10 mouse cellular contexts compared by ENCODE assay signal in the genomic region with DNA sequence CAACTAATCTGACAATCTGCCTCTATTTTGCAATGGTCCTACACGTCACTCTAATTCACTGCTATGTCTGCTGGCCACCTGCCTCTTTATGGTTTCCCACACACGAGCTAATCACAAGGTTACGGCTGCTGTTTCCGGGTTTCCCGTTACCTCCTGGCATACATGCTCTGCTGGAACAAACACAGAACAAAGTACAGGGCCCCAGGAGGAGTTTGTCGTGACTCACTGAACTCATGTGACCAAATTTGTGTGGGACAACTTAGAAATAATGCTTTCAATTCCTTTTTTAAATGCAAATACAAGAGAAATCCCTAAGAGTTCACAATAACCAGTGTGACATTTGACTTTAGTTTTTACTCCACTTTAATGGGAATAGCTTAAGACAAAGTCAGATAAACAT. TPM values are rescaled to one million over a fixed set of nuclear protein-coding genes. Genes with fewer than 3 reads are reported as not detected.
DNase-seq lines count a peak whose midpoint lies in the region; ATAC-seq and TF ChIP-seq lines count a peak whose summit lies in the region.
"Had no signal": no experiment of that assay in that cellular context is flagged by ENCODE, and none has a peak within 500 bp of the region (broad histone marks: within the 10 kb centered on the region; RNA-seq: fewer than 3 reads in every experiment).

No protein-coding gene starts in this region.

- H3K9me3 ChIP-seq in limb, embryonic 11.5 days (ENCODE audit: control insufficient read depth, low read length), result no peaks in the 10 kb centered on the region
- no peaks in the 10 kb centered on the region for H3K9me3 ChIP-seq in limb, embryonic 10.5 days (replicated peaks)
- H3K9me3 ChIP-seq in intestine, embryonic 16.5 days (ENCODE audit: control insufficient read depth, low read length), result no peaks in the 10 kb centered on the region
- no peaks in the 10 kb centered on the region for H3K9me3 ChIP-seq in forebrain, postnatal 0 days (ENCODE audit: low read length)

- no peak overlapping the region for H3K9ac ChIP-seq in limb, embryonic 11.5 days (ENCODE audit: low read length)
- no peak overlapping the region for H3K9ac ChIP-seq in intestine, embryonic 16.5 days (ENCODE audit: low read depth, low read length)
- H3K9ac ChIP-seq in forebrain, postnatal 0 days, result no peak overlapping the region

- ATAC-seq in limb, embryonic 11.5 days (ENCODE audit: insufficient number of reproducible peaks, low FRiP score, low TSS enrichment, low read depth), result no peak
- peak; percentile 47 for ATAC-seq in Patski
- ATAC-seq in intestine, embryonic 16.5 days, result peak; percentile 95
- ATAC-seq in megakaryocyte progenitor cell, adult 5-6 weeks (replicated peaks; ENCODE audit: poor library complexity), result peak; percentile 31
- ATAC-seq in forebrain, postnatal 0 days, result no peak
- ATAC-seq: midbrain, embryonic 16.5 days had no signal

- no peak overlapping the region for H3K27ac ChIP-seq in limb, embryonic 11.5 days (replicated peaks; ENCODE audit: low read depth, low read length)
- no peak overlapping the region for H3K27ac ChIP-seq in limb, embryonic 10.5 days
- peak overlapping the region; percentile 74 for H3K27ac ChIP-seq in intestine, embryonic 16.5 days (ENCODE audit: low read length)
- no peak overlapping the region for H3K27ac ChIP-seq in forebrain, postnatal 0 days (ENCODE audit: low read depth, low read length)

- CTCF ChIA-PET in Patski (lab: Charles Lee), result interaction anchor here (1.1 to 4.1 kb wide), 4 partner anchors 13 to 61 kb away, joined by 3 to 19 read pairs (median 3); a partner anchor contains a TSS

- H3K4me2 ChIP-seq in limb, embryonic 11.5 days (ENCODE audit: low read depth, severe bottlenecking), result no peak overlapping the region
- H3K4me2 ChIP-seq in intestine, embryonic 16.5 days (ENCODE audit: low read depth, low read length), result no peak overlapping the region
- no peak overlapping the region for H3K4me2 ChIP-seq in forebrain, postnatal 0 days (ENCODE audit: low read depth)

- in situ Hi-C loops in Patski (cut with MboI; ENCODE audit: low pct_unique_long_range_greater_than_20kb), result no loop called here

- peak; percentile 56 for DNase-seq in limb, embryonic 11.5 days (ENCODE audit: low spot score)
- no peak for DNase-seq in limb, embryonic 10.5 days (ENCODE audit: low spot score)
- DNase-seq in Patski (ENCODE audit: low read depth, low spot score), result peak; percentile 43
- no peak for DNase-seq in forebrain, postnatal 0 days
- DNase-seq in adrenal gland, adult 8-10 months, result no peak
- no peak for DNase-seq in MN1 (ENCODE audit: low spot score)
- DNase-seq: cerebellum, postnatal 10 days had no signal

- POLR2A ChIA-PET in Patski (lab: Charles Lee), result interaction anchor here (0.6 to 1.4 kb wide), 2 partner anchors 14 to 63 kb away, joined by 3 to 6 read pairs; a partner anchor contains a TSS

- 0 out of 2 replicates have a peak, but pooled peaks cover 5% of the 10 kb centered on the region for H3K4me1 ChIP-seq in limb, embryonic 11.5 days (ENCODE audit: control insufficient read depth, insufficient read depth, low read length)
- peaks cover 10% of the 10 kb centered on the region; the same call in 1 of the 2 replicates for H3K4me1 ChIP-seq in limb, embryonic 10.5 days
- peaks cover 8% of the 10 kb centered on the region for H3K4me1 ChIP-seq in intestine, embryonic 16.5 days (ENCODE audit: control insufficient read depth, insufficient read depth, low read length)
- H3K4me1 ChIP-seq in forebrain, postnatal 0 days (ENCODE audit: insufficient read depth), result no peaks in the 10 kb centered on the region

- no peak for TF ChIP-seq CTCF in Patski (IDR thresholded peaks at IDR 0.05)
- TF ChIP-seq CTCF in forebrain, postnatal 0 days (IDR thresholded peaks at IDR 0.05; ENCODE audit: low read depth), result no peak

- H3K36me3 ChIP-seq in limb, embryonic 11.5 days (ENCODE audit: control insufficient read depth, insufficient read depth, low read length), result no peaks in the 10 kb centered on the region
- no peaks in the 10 kb centered on the region for H3K36me3 ChIP-seq in limb, embryonic 10.5 days
- no peaks in the 10 kb centered on the region for H3K36me3 ChIP-seq in intestine, embryonic 16.5 days (ENCODE audit: control insufficient read depth, insufficient read depth, low read length)
- no peaks in the 10 kb centered on the region for H3K36me3 ChIP-seq in forebrain, postnatal 0 days (ENCODE audit: insufficient read depth)

- H3K27me3 ChIP-seq in limb, embryonic 11.5 days (ENCODE audit: control insufficient read depth, insufficient read depth, low read length), result no peaks in the 10 kb centered on the region
- no peaks in the 10 kb centered on the region for H3K27me3 ChIP-seq in limb, embryonic 10.5 days (ENCODE audit: low read depth, poor library complexity, severe bottlenecking)
- H3K27me3 ChIP-seq in Patski, result no peaks in the 10 kb centered on the region
- H3K27me3 ChIP-seq in intestine, embryonic 16.5 days (replicated peaks; ENCODE audit: control insufficient read depth, insufficient read depth, low read length), result no peaks in the 10 kb centered on the region
- H3K27me3 ChIP-seq in forebrain, postnatal 0 days (ENCODE audit: insufficient read depth, low read length), result no peaks in the 10 kb centered on the region

- 22% methylated on average over 6 of the region's 6 CpGs for WGBS in limb, embryonic 11.5 days
- WGBS in limb, embryonic 10.5 days, result 63% methylated on average over 6 of the region's 6 CpGs
- WGBS in intestine, embryonic 16.5 days, result 46% methylated on average over 6 of the region's 6 CpGs
- WGBS in forebrain, postnatal 0 days, result 56% methylated on average over 6 of the region's 6 CpGs

- H3K4me3 ChIP-seq in limb, embryonic 11.5 days (ENCODE audit: low read depth, low read length), result no peak overlapping the region
- no peak overlapping the region for H3K4me3 ChIP-seq in limb, embryonic 10.5 days
- no peak overlapping the region for H3K4me3 ChIP-seq in intestine, embryonic 16.5 days (ENCODE audit: low read length)
- H3K4me3 ChIP-seq in forebrain, postnatal 0 days (ENCODE audit: low read depth, low read length), result no peak overlapping the region

RNA-seq across cellular contexts. Expression of a gene that starts 14.0 kb away (rescaled TPM):
- polyA plus RNA-seq in limb, embryonic 11.5 days (2014; fragmentation: Nextera tagmentation; extraction: Ambion mirVana), result 48.1 and 50.0 TPM in 2 replicates
- polyA plus RNA-seq in limb, embryonic 10.5 days (2016; fragmentation: Nextera tagmentation; extraction: Ambion mirVana), result 37.0 and 40.5 TPM in 2 replicates
- 436 TPM for polyA plus RNA-seq in Patski (2021)
- 92.4 and 100 TPM in 2 replicates for polyA plus RNA-seq in intestine, embryonic 16.5 days (2015; fragmentation: Nextera tagmentation; extraction: Ambion mirVana)
- 2.1 and 2.9 TPM in 2 replicates for total RNA-seq in megakaryocyte progenitor cell, adult 5-6 weeks (2015)
- 0.71 and 2.2 TPM in 2 replicates for total RNA-seq in megakaryocyte progenitor cell, adult 5-6 weeks (2017)
- total RNA-seq in forebrain, postnatal 0 days (2014; rRNA removed), result 79.6 and 88.1 TPM in 2 replicates
- polyA plus RNA-seq in forebrain, postnatal 0 days (2015; fragmentation: Nextera tagmentation; extraction: Ambion mirVana), result 121 and 139 TPM in 2 replicates
- 100 to 1,000 TPM; 135 to 148 (median 141) TPM for total RNA-seq in adrenal gland, adult 8-10 months (2022)

RNA-seq across cellular contexts. Expression of a gene that starts 15.4 kb away (rescaled TPM):
- 36.0 and 36.6 TPM in 2 replicates for polyA plus RNA-seq in limb, embryonic 11.5 days (2014; fragmentation: Nextera tagmentation; extraction: Ambion mirVana)
- 27.1 and 30.9 TPM in 2 replicates for polyA plus RNA-seq in limb, embryonic 10.5 days (2016; fragmentation: Nextera tagmentation; extraction: Ambion mirVana)
- 35.5 TPM for polyA plus RNA-seq in Patski (2021)
- polyA plus RNA-seq in intestine, embryonic 16.5 days (2015; fragmentation: Nextera tagmentation; extraction: Ambion mirVana), result 31.3 and 32.1 TPM in 2 replicates
- total RNA-seq in megakaryocyte progenitor cell, adult 5-6 weeks (2015), result 22.1 and 28.8 TPM in 2 replicates
- total RNA-seq in megakaryocyte progenitor cell, adult 5-6 weeks (2017), result 69.0 and 74.0 TPM in 2 replicates
- total RNA-seq in forebrain, postnatal 0 days (2014; rRNA removed), result 28.9 and 34.9 TPM in 2 replicates
- 24.4 and 25.6 TPM in 2 replicates for polyA plus RNA-seq in forebrain, postnatal 0 days (2015; fragmentation: Nextera tagmentation; extraction: Ambion mirVana)
- 10 to 100 TPM; 37.1 to 48.4 (median 40.7) TPM for total RNA-seq in adrenal gland, adult 8-10 months (2022)

Comparison
In these comparisons a context has a peak if more than half of its experiments do, and no peak if none do; other contexts are left out.
1. DNase-seq: peak in limb, embryonic 11.5 days (single experiment) and Patski (single experiment); none in limb, embryonic 10.5 days (single experiment), forebrain, postnatal 0 days (single experiment), adrenal gland, adult 8-10 months (single experiment) and MN1 (single experiment).
2. ATAC-seq: peak in Patski (single experiment), intestine, embryonic 16.5 days (single experiment) and megakaryocyte progenitor cell, adult 5-6 weeks (single experiment); none in limb, embryonic 11.5 days (single experiment) and forebrain, postnatal 0 days (single experiment).